Mouse (Mus musculus) embryonic fibroblast, embryonic 13.5 days (primary cell): ENCODE measurements around the gene Map2k6.

Source experiments
- CTCF ChIP-seq: IDR thresholded peaks from 2 replicates; pipeline ENCODE4 v1.5.1; 2011; ENCODE audit warnings: mild to moderate bottlenecking, control low read depth, low read length, moderate library complexity, borderline replicate concordance; ENCODE audit not compliant: insufficient read depth
- POLR2A ChIP-seq: IDR thresholded peaks from 2 replicates; pipeline ENCODE4 v1.6.1; 2011; ENCODE audit warnings: low read depth, mild to moderate bottlenecking, control low read depth, low read length, moderate library complexity

DNA sequence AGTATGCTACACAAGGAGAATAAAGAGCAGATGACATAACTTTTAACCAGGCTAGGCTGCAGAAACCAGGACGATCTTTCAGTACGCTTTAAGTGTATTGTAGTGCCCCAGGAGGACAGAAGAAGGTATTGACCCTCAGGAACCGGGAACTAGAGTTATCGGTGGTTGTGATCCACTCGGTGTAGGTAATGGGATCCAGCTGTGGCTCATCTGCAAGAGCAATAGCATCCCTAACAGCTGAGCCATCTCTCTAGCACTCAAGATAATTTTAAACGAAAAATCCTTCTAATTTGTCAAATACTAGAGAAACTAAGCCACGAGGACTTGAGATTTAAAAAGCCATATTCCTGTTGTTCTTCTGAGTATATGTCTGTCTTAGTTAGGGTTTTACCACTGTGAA, 132.2 kb downstream of the Map2k6 start:
- TF ChIP-seq CTCF (no peak), POLR2A (no peak)
